Comparison of ENCODE assay signal across 8 mouse cellular contexts in genomic region chr9:121403157-121403671, GRCm38 (mm10).
A peak's percentile ranks its signal among the peaks of the same experiment; 100 is the strongest.
DNase-seq lines count a peak whose midpoint lies in the region; ATAC-seq and TF ChIP-seq lines count a peak whose summit lies in the region.

No protein-coding gene starts in this region.

- 17% methylated on average over 16 of the region's 16 CpGs for WGBS in limb, embryonic 14.5 days
- 8% methylated on average over 16 of the region's 16 CpGs for WGBS in olfactory bulb, adult 2 months

- H3K27ac ChIP-seq in limb, embryonic 14.5 days (replicated peaks; ENCODE audit: low read depth, low read length), result no peak overlapping the region
- H3K27ac ChIP-seq in olfactory bulb, adult 2 months (ENCODE audit: insufficient read depth, low read depth, low read length), result peak overlapping the region; percentile 60

- H3K9ac ChIP-seq in limb, embryonic 14.5 days (ENCODE audit: low read depth, low read length, severe bottlenecking), result no peak overlapping the region

- no peaks in the 10 kb centered on the region; the same call in 1 of the 2 replicates for H3K36me3 ChIP-seq in limb, embryonic 14.5 days (ENCODE audit: control insufficient read depth, insufficient read depth, low read length)

- H3K4me2 ChIP-seq in limb, embryonic 14.5 days (replicated peaks; ENCODE audit: low read depth, low read length, severe bottlenecking), result peak overlapping the region; percentile 39

- H3K9me3 ChIP-seq in limb, embryonic 14.5 days (ENCODE audit: control insufficient read depth, low read length), result no peaks in the 10 kb centered on the region

- H3K4me3 ChIP-seq in limb, embryonic 14.5 days (replicated peaks; ENCODE audit: low read length), result peak overlapping the region; percentile 10; the same call in 1 of the 2 replicates
- peak overlapping the region; percentile 53 for H3K4me3 ChIP-seq in olfactory bulb, adult 2 months (ENCODE audit: insufficient read depth, low read depth, low read length)

- 0 out of 2 replicates have a peak, but pooled peaks cover 4% of the 10 kb centered on the region for H3K4me1 ChIP-seq in limb, embryonic 14.5 days (ENCODE audit: control insufficient read depth, insufficient read depth, low read length)
- H3K4me1 ChIP-seq in olfactory bulb, adult 2 months (ENCODE audit: control insufficient read depth, insufficient read depth, low read length), result peaks cover 21% of the 10 kb centered on the region

- no peak for TF ChIP-seq CTCF in olfactory bulb, adult 2 months (IDR thresholded peaks at IDR 0.05; ENCODE audit: insufficient read depth, low read depth, low read length)

- no peak for TF ChIP-seq POLR2A in limb, embryonic 14.5 days (IDR thresholded peaks at IDR 0.05; ENCODE audit: borderline replicate concordance, extremely low read depth, insufficient read depth, insufficient read length)
- TF ChIP-seq POLR2A in olfactory bulb, adult 2 months (IDR thresholded peaks at IDR 0.05; ENCODE audit: insufficient read depth, low read depth, low read length), result peak; percentile 54

- H3K27me3 ChIP-seq in limb, embryonic 14.5 days (ENCODE audit: control insufficient read depth, insufficient read depth, low read length), result no peaks in the 10 kb centered on the region

- ATAC-seq in limb, embryonic 14.5 days (ENCODE audit: low FRiP score, low read depth), result peak; percentile 91
- ATAC-seq in inflammation-experienced regulatory T-cells, adult 6 months, result no peak

- DNase-seq in gastrocnemius, postnatal 10 days, result peak; percentile 46
- DNase-seq in gastrocnemius, postnatal 25 days, result no peak
- peak; percentile 80 for DNase-seq in cerebellum, adult 8-10 months
- DNase-seq in forelimb bud, embryonic 11.5 days (ENCODE audit: low read depth, low spot score), result peak; percentile 70
- DNase-seq in kidney, postnatal 10 days, result peak; percentile 86
- peak; percentile 78 for DNase-seq in limb, embryonic 14.5 days (ENCODE audit: low spot score)
